Mouse (Mus musculus) olfactory bulb, adult 2 months (tissue): ENCODE data around the gene Ddah1.

Experiments
- CTCF ChIP-seq: fragments of 200-500 bp; IDR thresholded peaks from 2 replicates; pipeline ENCODE4 v1.5.1; 2012; ENCODE audit warnings: low read depth, mild to moderate bottlenecking, low read length, moderate library complexity; ENCODE audit not compliant: insufficient read depth
- POLR2A ChIP-seq: fragments of 200-500 bp; IDR thresholded peaks from 2 replicates; pipeline ENCODE4 v1.6.1; 2012; ENCODE audit warnings: mild to moderate bottlenecking, low read depth, low read length, moderate library complexity; ENCODE audit not compliant: insufficient read depth

DNA sequence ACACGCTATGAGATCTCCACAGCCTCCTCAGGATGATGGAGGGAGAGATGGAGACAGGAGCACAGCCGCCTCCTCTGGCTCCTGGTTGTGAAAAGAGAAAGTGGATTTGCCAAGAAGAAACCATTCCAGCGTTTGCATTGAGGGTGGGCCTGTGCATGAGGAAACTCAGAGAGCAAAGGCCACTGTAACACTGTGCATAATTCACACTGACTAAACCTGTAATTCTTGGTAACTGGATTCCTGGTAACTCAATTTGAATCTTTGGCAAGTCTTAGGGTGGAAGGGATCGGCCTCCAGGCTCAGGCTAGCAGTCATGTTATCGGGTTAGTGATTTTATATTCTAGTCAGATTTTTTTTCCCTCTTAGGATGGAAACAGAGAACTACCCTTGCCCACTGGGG lies 17.4 kb downstream of the Ddah1 start:
- TF ChIP-seq CTCF (no peak), POLR2A (no peak)
